Mouse (Mus musculus): ENCODE measurements around the gene Pdpk1.
"Not testable (repeated sequence)": the region's sequence is repeated elsewhere in the genome, so short reads cannot be mapped to it uniquely, and the experiment has no call there.

Gene Pdpk1

DNA sequence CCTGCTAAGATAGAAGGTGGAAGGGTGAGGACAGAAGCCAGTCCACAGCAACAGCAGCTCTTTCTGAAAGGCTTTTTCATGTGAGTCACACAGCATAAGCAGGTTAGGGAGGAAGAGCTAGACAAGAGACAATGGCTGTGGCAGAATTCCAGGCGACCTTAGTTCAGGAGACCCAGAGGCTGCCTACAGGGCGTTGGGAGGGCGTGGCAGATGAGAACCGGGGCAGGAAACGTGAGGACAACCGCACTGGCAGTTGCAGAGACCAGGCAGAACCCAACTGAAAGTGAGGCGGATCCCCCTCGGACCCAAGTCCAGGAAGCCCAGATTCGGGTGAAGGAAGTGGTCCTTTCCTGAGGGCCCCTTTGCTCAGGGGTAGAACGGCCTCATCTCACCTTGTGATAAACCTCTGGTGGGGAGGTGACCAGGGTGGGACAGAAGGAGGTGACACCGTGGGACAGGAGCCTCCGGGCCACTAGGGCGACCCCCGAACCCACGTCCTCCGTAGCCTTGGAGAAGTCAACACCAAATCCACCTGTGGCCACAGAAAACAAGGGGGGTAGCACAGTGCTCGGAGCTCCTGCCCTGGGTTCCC lies 12.0 kb upstream of the Pdpk1 start:
- no peak for DNase-seq (ENCODE audit: low spot score)

DNA sequence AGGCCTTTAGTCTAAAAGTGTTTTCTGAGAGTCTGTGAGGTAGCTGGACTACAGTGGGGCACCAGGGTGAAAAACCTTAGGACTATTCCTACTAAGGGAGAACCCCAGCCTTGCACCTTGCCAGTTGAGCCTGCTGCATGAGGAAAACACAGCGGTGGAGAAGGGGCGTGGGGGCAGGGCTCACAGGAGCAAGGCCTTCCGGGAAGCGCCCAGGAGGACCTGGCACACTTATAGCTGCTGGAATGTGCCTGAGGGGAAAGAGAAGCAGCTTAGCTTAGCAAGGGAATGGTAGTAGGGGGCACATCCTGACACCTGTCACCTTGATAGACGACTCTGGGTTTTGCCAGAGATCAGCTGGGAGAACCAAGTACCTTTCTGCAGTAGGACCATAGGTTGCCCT lies 10.7 kb upstream of the Pdpk1 start:
- no peak for DNase-seq (ENCODE audit: low spot score)

DNA sequence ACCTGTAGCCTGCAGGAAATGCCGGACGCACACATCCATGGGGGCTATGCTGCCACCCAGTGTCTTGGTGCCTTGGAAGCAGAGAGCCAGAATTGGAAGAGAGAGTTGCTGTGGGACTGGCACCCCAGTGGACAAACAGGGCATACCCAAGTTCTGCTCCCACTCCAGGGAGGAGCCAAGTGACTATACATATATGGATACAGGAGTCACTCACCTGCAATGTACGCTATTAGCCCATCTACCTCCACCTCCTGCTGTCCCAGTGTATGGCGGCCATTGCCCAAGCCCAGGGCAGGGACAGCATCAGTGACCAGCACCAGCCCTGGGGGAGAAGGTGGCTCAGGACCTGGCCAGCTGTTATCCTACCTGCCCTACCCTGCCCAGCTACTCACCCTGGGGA lies 6.8 kb upstream of the Pdpk1 start:
- no peak for DNase-seq (ENCODE audit: low spot score)

DNA sequence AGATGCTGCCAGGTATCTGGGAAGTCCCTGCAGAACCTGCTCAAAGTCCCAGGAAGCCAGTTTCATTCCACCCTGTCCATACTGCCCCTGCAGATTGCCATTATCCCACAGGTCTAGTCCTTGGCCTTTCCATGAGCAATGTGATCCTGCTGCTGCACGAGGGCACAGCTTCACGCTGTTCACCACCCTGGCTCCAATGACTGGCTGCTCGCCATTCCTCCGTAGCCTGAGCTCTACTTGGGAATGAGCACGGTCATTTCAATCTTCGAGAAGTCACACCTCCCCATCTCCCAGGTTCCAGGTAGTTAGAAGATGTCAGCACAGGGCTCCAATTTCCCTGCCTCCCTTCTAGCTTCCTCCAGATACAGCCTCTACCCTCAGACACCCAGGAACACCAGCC lies 6.4 kb upstream of the Pdpk1 start:
- no peak for DNase-seq (ENCODE audit: low spot score)

DNA sequence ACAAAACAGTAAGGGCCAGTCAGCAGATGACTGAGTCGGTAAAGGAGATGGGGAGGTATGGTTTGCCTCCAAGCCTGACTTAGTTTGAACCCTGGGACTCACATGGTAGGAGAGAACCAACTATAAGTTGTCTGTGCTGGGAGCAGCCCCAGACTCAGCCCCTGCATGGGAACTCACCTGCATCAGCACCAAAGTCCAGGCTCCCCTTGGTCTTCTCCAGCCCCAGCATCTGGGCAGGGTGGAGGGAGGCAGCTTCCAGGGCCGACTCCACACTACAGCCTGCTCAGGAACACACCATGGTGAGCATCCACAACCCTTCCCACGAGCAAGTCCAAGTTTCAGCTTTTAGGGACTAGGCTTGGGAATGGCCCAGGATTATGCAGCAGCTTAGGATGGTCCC lies 5.7 kb upstream of the Pdpk1 start:
- DNase-seq (ENCODE audit: low spot score) = no peak

DNA sequence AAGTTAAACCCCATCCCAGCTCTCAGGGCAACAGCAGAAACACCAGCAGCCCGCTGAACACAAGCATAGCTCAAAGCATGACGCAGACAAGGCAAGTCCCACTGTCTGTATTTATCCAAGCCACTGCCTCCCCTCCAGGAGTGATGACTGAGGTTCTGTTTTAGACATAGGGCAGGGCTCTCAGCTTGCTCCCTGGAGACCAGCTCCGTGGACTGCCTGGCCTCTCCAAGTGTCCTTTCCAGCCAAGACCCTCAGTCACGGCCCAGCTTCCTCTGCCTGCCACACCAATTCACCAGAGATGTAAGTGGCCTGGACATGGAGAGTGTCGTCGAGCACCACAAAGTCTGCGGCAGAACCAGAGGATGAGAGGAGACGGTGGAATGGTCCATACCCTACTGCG lies 5.0 kb upstream of the Pdpk1 start:
- no peak for DNase-seq (ENCODE audit: low spot score)

DNA sequence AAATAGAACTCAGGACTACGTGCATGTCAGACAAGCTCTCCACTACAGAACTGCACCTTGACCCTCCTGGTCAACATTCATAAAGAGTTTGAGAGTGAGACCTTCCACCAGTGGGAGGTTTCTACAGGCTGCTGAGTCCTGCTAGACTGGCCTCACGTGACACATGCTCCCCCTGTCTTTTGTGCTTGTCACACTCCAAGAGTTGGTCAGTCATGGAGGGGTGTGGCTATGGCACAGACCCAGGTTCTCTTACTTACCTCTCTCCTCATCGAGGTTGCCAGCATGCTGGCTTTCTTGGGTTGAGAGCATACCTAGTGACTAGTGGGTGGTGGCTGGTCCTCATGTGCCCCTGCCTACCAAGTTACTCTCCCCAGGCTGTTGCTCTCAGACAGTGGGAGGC lies 3.7 kb upstream of the Pdpk1 start:
- no peak for DNase-seq (ENCODE audit: low spot score)

DNA sequence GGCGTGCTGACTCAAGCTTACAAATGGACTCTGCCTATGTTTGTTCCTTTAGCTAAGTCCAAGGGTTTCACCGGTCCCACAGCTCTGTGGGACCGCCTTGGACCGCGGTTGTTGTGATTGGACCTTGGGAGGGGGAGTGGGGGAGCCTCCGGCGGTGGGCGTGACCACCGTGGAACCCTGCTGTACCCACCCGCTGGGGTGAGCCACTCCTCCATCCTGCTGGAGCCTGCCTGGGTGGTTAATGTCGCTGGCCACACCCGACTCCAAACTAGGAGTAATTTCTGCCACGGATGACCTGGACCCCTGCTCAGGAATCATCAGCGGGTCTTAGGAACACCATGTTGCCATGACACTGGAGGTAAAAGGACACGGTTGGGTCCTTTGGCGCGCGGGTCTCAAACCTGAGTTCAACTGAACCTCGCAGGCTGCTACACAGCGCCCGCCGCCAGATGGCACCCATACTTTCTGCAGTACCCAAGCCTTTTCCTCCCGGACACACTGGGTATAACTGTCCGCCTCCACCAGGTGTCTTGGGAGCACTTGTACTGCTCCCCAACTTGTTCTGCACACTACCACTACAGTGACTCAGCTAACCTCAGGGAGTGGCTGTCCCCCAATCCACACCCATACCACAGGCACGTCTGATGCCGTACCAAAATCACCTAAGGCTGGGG lies 1.3 kb upstream of the Pdpk1 start:
- DNase-seq (ENCODE audit: low spot score) = peak; percentile 55

DNA sequence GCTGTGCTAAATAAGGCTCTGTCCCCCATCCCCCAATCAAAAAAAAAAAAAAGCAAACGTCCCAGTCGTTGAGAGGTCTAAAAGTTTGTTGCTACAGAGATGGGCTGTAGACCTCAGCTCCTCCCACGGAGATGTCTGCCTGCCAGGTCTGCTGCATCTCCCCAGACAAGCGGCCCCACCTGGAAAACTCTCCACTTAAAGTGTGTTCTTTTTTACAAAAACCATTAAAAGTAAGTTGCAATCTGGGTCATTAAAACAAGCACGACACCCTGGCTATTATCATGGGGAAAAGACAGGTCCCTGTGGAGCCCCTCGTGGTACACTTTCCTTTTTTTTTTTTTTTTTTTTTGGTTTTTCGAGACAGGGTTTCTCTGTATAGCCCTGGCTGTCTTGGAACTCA lies 658 bp upstream of the Pdpk1 start:
- DNase-seq (ENCODE audit: low spot score) = no peak

DNA sequence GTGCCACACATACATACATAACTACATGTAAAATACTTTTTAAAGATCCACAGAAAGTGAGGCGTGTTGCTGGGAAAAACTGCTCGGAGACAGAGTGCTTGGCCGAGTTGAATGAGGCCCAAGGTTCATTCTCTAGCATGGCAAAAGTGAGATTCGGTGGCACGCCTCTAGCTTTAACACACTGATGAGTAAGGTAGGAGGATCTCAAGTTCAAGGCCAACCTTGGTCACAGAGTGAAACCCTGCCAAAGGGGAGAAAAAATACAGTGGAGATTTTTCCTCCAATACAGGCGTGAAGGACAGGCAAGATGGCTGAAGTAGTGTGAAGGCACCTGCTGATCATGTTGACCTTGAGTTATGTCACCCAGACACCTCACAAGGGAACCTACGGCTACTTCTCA lies 1.3 kb downstream of the Pdpk1 start:
- DNase-seq (ENCODE audit: low spot score) = no peak

DNA sequence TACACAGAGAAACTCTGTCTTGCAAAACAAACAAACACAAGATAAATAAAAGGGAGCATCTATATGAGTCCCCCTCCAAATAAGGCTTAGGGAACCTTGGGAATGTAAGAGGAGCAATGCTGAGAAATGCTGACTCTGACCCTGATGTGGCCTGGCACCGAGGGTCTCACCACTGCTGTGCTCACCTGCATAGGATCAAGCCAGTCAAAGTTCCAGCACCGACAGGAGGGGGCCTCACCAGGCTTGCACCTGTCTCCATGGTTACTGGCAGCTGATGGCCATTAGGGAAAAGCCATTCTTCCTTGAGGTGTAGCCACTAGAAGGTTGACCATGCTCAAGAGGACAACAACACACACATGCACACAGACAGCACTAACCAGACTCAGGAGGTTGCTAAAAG lies 7.8 kb downstream of the Pdpk1 start:
- DNase-seq (ENCODE audit: low spot score) = no peak

DNA sequence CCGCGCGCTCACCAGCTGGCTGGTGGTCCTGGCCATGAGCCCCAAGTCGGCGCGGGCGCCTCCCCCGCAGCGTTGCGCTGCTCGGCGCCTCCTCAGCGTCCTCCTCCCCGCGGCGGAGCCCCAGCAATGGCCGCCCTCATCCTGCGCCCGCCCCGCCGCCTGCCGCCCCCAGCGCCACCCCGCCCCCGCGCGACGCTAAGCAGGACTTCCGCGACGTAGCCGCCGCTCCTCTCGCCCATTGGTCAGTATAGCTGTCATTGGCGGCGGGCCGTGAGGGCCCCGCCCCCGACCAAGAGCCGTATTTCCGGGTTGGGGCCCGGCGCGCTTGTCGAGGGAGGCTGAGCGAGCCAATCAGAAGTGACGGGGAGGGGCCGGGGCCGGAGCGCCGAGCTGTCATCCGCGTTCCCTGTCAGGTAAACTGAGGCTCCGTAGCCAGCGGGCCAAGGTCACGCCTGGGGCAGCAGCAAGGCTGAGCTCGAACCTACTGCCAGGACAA lies 9.3 kb downstream of the Pdpk1 start:
- peak; percentile 95 for DNase-seq (ENCODE audit: low spot score)

DNA sequence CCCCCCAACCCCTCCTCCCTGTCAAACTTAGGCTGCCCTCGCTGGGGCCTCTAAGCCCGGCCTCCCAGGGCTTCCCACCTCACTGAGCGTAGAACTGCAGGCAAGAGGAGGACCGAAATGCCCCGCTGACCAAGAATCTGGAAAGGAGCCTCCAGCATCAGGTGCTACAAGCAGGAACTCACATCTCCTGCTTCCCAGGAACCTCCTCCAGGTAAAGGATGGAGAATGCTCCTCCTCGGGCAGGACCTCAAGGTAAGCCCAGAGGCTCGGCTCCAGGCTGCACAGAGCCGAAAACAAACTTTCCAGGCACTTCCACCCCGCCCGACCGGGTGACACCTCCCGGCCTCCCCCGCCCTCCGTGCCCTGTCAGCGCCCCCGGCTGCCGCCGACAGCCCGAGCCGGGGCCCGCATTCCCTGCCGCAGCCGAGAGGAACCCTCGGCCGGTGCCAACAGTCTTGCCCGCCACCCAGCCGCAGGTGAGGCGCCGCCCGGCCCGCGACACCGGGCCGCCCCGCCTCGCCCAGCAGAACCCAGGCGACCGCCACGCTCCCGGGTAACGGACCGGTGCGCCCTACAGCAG lies 9.8 kb downstream of the Pdpk1 start:
- DNase-seq (ENCODE audit: low spot score) = no peak

DNA sequence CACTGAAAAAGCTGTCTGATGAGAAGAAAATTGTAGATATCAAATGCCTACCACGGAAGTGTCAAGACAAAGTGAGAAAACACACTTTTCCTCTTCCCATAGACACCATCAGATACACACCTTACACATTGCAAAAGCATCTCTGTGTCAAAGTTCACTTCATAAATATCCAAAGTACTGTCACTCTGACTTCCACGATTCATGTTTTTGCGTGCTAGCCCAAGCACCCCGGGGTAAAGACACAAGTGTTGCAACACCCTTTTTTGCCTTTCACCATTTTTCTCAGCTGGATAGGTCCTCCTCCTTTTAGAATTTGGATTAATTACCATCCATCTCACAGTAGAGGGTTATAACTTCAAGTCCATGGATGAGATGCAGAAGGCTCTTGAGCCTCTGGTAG lies 10.8 kb downstream of the Pdpk1 start:
- no peak for DNase-seq (ENCODE audit: low spot score)

DNA sequence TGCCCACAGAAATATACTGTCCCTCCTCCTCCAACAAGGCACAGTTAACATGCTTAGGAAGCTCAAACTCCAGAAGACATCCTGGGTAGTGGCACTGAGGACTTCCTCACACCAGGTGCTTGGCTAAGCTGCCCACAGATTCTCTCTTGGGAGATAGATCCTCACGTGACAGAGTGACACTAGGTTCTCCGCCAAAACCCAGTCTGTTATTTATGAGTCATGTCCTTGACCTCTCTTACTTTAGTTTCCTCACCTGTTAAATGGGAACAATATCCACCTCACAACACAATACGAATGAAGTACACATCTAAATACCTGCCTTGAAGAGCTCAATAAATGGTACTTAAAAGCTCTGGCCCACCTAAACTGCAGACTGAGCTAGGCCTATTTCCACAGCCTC lies 11.5 kb downstream of the Pdpk1 start:
- DNase-seq (ENCODE audit: low spot score) = no peak

DNA sequence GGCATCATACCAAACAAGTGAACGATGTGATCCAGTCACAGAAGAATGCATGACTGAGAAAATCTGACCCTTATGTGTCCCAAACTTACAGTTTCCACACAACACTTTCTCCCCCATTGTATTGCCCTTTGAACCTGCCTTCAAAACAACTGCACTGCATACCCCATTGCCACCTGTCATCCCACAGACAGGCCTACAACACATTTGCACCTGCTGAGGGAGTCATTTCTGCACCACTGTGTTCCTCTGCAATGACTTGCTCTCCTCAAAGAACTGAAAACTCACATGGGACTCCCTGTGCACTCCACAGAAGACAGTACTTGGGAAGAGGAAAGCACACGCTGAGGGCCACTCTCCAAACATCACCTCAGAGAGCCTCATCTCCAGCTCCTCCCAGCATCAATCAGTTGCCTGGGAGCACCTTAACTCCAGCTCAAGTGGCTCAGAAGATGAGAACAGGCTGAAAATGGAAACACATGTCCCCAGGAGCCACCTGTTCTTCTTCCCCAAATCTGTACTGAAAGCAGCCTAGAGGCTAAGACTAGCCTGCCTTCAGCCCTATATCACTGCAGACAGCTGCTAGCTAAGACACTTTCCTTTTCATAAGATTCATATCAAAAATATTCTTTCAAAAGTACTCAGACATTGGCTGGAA lies 13.4 kb downstream of the Pdpk1 start:
- no peak for DNase-seq (ENCODE audit: low spot score)

DNA sequence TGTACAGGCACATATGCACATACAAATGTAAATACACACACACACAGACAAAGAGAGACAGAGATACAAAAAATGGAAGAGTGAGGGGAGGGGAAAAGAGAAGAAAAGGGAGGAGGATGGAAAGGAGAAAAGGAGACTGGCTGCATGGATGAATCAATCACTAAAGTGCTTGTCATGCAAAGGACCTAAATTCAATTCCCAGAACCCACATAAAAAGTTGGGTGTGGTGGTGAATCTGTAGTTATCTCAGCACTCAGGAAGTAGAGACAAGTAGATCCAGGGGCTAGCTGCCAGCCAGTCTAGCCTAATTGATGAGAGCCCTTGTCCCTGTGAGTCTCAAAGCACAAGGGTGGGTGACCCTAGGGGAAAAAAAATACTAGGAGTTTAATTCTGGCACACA lies 16.7 kb downstream of the Pdpk1 start:
- DNase-seq (ENCODE audit: low spot score) = no peak

DNA sequence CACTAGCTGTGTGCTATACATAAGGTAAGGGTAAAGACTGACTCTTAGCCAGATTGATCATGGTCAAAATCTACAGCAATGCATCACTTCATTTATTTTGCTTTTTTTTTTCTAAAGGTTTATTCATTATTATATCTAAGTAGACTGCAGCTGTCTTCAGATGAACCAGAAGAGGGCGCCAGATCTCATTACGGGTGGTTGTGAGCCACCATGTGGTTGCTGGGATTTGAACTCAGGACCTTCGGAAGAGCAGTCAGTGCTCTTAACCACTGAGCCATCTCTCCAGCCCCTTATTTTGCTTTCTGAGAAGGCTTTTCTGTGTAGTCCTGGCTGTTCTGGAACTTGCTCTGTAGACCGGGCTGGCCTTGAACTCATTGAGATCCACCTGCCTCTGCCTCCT lies 17.8 kb downstream of the Pdpk1 start:
- not testable (repeated sequence) for DNase-seq (ENCODE audit: low spot score)

DNA sequence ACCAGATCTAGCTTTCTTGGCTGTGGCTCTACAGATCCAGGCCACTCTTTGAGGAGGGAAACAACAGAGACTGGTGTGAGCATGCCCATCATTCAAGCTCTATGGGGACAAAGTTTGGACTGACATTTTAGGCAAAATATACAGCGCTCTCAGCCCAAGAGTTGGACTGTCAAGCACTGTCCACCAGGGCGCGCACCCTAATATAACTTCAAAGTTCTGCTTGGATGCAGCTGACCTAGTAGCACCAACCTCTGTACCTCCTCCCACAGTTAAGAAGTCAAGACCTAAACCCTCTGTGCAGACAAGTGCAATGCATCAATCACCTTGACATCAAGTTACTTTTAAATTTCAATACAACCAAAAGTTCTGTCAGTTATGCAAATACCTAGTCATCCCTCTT lies 19.2 kb downstream of the Pdpk1 start:
- DNase-seq (ENCODE audit: low spot score) = no peak

DNA sequence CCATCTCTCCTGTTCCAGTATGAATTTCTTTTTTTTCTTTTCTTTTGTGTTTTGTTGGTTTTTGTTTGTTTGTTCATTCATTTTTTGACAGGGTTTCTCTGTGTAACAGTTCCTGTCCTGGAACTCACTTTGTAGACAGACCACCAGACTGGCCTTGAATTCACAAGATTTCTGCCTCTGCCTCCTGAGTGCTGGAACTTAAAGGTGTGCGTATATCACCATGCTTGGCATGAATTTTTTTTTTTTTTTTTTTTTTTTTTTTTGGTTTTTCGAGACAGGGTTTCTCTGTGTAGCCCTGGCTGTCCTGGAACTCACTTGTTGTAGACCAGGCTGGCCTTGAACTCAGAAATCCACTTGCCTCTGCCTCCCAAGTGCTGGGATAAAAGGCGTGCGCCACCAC lies 21.5 kb downstream of the Pdpk1 start:
- not testable (repeated sequence) for DNase-seq (ENCODE audit: low spot score)

DNA sequence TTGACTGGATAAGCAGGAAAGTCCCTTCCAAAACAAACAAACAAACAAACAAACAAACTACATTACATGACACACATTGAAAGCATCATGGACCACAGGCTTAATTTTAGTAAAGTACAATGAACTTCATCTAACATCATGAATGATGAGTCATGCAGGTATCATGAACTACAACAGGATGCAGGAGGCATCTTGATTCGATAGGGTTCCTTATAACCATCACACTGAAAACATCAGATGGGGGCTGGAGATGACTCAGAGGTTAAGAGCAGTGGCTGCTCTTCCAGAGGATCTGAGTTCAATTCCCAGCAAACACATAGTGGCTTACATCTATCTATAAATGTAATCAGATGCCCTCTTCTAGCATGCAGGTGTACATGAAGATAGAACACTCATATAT lies 23.1 kb downstream of the Pdpk1 start:
- no peak for DNase-seq (ENCODE audit: low spot score)

DNA sequence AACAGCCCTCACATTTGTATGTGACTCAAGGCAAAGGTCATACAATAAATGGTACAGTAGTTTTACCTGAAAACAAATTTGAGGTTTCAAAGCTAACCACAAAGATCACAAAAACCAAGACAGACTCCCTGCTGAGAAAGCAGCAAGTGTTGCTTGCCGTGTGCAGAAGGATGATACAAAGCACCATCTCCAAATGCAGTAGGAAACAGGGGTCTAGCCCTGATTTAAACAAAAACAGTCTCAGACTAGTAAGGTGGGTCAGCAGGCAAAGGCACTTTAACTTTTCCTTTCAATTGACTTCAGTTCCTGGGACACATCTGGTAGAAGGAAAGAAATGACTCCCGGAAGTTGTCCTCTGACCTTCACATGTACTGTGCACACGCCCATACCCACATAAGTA lies 23.9 kb downstream of the Pdpk1 start:
- no peak for DNase-seq (ENCODE audit: low spot score)

DNA sequence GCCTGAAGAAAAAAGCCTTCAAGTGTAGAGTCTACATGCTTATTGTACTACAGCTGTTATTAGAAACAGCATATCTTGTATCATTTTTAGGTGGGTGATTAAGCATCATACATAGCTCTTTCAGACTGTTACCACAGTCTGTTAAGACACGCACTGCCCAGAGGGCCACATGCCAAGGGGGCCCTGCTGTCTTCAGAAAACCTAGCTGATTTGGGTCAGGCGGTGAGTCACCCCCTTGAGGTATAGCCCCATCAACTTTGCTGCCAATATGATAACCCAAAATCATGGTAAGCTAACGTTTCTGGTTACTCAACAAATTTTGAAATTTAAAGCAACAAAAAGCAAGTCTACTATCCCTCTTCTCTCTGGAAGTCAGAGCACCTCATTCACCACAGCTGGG lies 31.3 kb downstream of the Pdpk1 start:
- no peak for DNase-seq (ENCODE audit: low spot score)

Measured in ovary, adult 18-20 months (tissue).